Mouse (Mus musculus): ENCODE data around the gene Macrod2. TPM values are rescaled to one million over a fixed set of nuclear protein-coding genes. Genes with fewer than 3 reads are reported as not detected.

Macrod2 gene
- polyA plus RNA-seq, 1 experiment from 2014 or later, result 11.5 TPM

GRCm38 (mm10) chr2:140497688-140498087, 102.6 kb downstream of the Macrod2 start:
- no peak overlapping the region for H3K4me3 ChIP-seq (replicated peaks)
- H3K36me3 ChIP-seq, result no peaks in the 10 kb centered on the region
- no peak overlapping the region for H3K4me2 ChIP-seq
- ATAC-seq (ENCODE audit: low read depth) (no peak), DNase-seq (no peak)
- H3K4me1 ChIP-seq (replicated peaks), result no peaks in the 10 kb centered on the region
- no peak overlapping the region for H3K9ac ChIP-seq
- H3K27ac ChIP-seq, result no peak overlapping the region
- H3K9me3 ChIP-seq (replicated peaks), result no peaks in the 10 kb centered on the region
- WGBS (ENCODE audit: insufficient replicate concordance), result 61% methylated on average over 3 of the region's 3 CpGs
- H3K27me3 ChIP-seq, result no peaks in the 10 kb centered on the region

- no peaks in the 10 kb centered on the region for H3K9me3 ChIP-seq (replicated peaks)
- ATAC-seq (ENCODE audit: low read depth), result no peak
- 26% methylated on average over 5 of the region's 5 CpGs for WGBS (ENCODE audit: insufficient replicate concordance)
- H3K27me3 ChIP-seq, result no peaks in the 10 kb centered on the region
- H3K27ac ChIP-seq, result no peak overlapping the region
- no peak for DNase-seq
- no peak overlapping the region for H3K4me3 ChIP-seq (replicated peaks)
- no peaks in the 10 kb centered on the region for H3K4me1 ChIP-seq (replicated peaks)
- H3K9ac ChIP-seq, result no peak overlapping the region
- H3K36me3 ChIP-seq, result no peaks in the 10 kb centered on the region
- H3K4me2 ChIP-seq, result no peak overlapping the region
Measured at GRCm38 (mm10) chr2:140500951-140501350, 105.8 kb downstream of the Macrod2 start.

- ATAC-seq (ENCODE audit: low read depth) (no peak), DNase-seq (no peak)
- H3K9me3 ChIP-seq (replicated peaks), result no peaks in the 10 kb centered on the region
- H3K27me3 ChIP-seq, result no peaks in the 10 kb centered on the region
- no peak overlapping the region for H3K4me3 ChIP-seq (replicated peaks)
- H3K4me2 ChIP-seq, result no peak overlapping the region
- no peaks in the 10 kb centered on the region for H3K36me3 ChIP-seq
- WGBS (ENCODE audit: insufficient replicate concordance), result 84% methylated on average over 2 of the region's 2 CpGs
- no peak overlapping the region for H3K9ac ChIP-seq
- H3K27ac ChIP-seq, result no peak overlapping the region
- H3K4me1 ChIP-seq (replicated peaks), result no peaks in the 10 kb centered on the region
Measured at GRCm38 (mm10) chr2:140521472-140521871, 126.4 kb downstream of the Macrod2 start.

GRCm38 (mm10) chr2:140530214-140530613, 135.1 kb downstream of the Macrod2 start:
- ATAC-seq (ENCODE audit: low read depth) (no peak), DNase-seq (no peak)
- Histone ChIP-seq H3K9me3 (replicated peaks) (no peaks in the 10 kb centered on the region), H3K4me2 (no peak overlapping the region), H3K36me3 (no peaks in the 10 kb centered on the region), H3K27ac (no peak overlapping the region), H3K4me3 (replicated peaks) (no peak overlapping the region), H3K9ac (no peak overlapping the region), H3K27me3 (no peaks in the 10 kb centered on the region), H3K4me1 (replicated peaks) (no peaks in the 10 kb centered on the region)
- WGBS (ENCODE audit: insufficient replicate concordance), result 42% methylated on average over 2 of the region's 2 CpGs

- no peak overlapping the region for H3K27ac ChIP-seq
- H3K9me3 ChIP-seq (replicated peaks), result no peaks in the 10 kb centered on the region
- no peak overlapping the region for H3K4me2 ChIP-seq
- no peak overlapping the region for H3K4me3 ChIP-seq (replicated peaks)
- H3K27me3 ChIP-seq, result no peaks in the 10 kb centered on the region
- 43% methylated on average over 3 of the region's 3 CpGs for WGBS (ENCODE audit: insufficient replicate concordance)
- no peak overlapping the region for H3K9ac ChIP-seq
- H3K36me3 ChIP-seq, result no peaks in the 10 kb centered on the region
- no peaks in the 10 kb centered on the region for H3K4me1 ChIP-seq (replicated peaks)
- ATAC-seq (ENCODE audit: low read depth) (no peak), DNase-seq (no peak)
Measured at GRCm38 (mm10) chr2:140532024-140532423, 136.9 kb downstream of the Macrod2 start.

- DNase-seq (no peak), ATAC-seq (ENCODE audit: low read depth) (no peak)
- no peak overlapping the region for H3K9ac ChIP-seq
- H3K9me3 ChIP-seq (replicated peaks), result no peaks in the 10 kb centered on the region
- H3K27me3 ChIP-seq, result no peaks in the 10 kb centered on the region
- H3K36me3 ChIP-seq, result no peaks in the 10 kb centered on the region
- H3K4me1 ChIP-seq (replicated peaks), result no peaks in the 10 kb centered on the region
- H3K4me3 ChIP-seq (replicated peaks), result no peak overlapping the region
- 70% methylated on average over 9 of the region's 9 CpGs for WGBS (ENCODE audit: insufficient replicate concordance)
- no peak overlapping the region for H3K27ac ChIP-seq
- no peak overlapping the region for H3K4me2 ChIP-seq
Measured at GRCm38 (mm10) chr2:140532859-140533519, 137.9 kb downstream of the Macrod2 start.

- H3K9ac ChIP-seq, result no peak overlapping the region
- no peaks in the 10 kb centered on the region for H3K27me3 ChIP-seq
- H3K9me3 ChIP-seq (replicated peaks), result no peaks in the 10 kb centered on the region
- H3K36me3 ChIP-seq, result no peaks in the 10 kb centered on the region
- no peak overlapping the region for H3K4me3 ChIP-seq (replicated peaks)
- ATAC-seq (ENCODE audit: low read depth) (no peak), DNase-seq (no peak)
- 76% methylated on average over 8 of the region's 8 CpGs for WGBS (ENCODE audit: insufficient replicate concordance)
- H3K4me2 ChIP-seq, result no peak overlapping the region
- no peak overlapping the region for H3K27ac ChIP-seq
- H3K4me1 ChIP-seq (replicated peaks), result no peaks in the 10 kb centered on the region
Measured at GRCm38 (mm10) chr2:140533621-140534020, 138.5 kb downstream of the Macrod2 start.

GRCm38 (mm10) chr2:140534583-140534982, 139.5 kb downstream of the Macrod2 start:
- Histone ChIP-seq H3K27me3 (no peaks in the 10 kb centered on the region), H3K4me3 (replicated peaks) (no peak overlapping the region), H3K4me1 (replicated peaks) (no peaks in the 10 kb centered on the region), H3K9ac (no peak overlapping the region), H3K36me3 (no peaks in the 10 kb centered on the region), H3K4me2 (no peak overlapping the region), H3K9me3 (replicated peaks) (no peaks in the 10 kb centered on the region), H3K27ac (no peak overlapping the region)
- DNase-seq (no peak), ATAC-seq (ENCODE audit: low read depth) (no peak)
- WGBS (ENCODE audit: insufficient replicate concordance), result 61% methylated on average over 3 of the region's 3 CpGs

- Histone ChIP-seq H3K9me3 (replicated peaks) (no peaks in the 10 kb centered on the region), H3K4me3 (replicated peaks) (no peak overlapping the region), H3K9ac (no peak overlapping the region), H3K4me2 (no peak overlapping the region), H3K4me1 (replicated peaks) (no peaks in the 10 kb centered on the region), H3K27me3 (no peaks in the 10 kb centered on the region), H3K36me3 (no peaks in the 10 kb centered on the region), H3K27ac (no peak overlapping the region)
- ATAC-seq (ENCODE audit: low read depth) (no peak), DNase-seq (no peak)
- whole genome bisulfite sequencing (ENCODE audit: insufficient replicate concordance), result 75% methylated on average over 5 of the region's 5 CpGs
Measured at GRCm38 (mm10) chr2:140535832-140536571, 140.9 kb downstream of the Macrod2 start.

GRCm38 (mm10) chr2:140549286-140549685, 154.2 kb downstream of the Macrod2 start:
- H3K4me2 ChIP-seq, result no peak overlapping the region
- no peak overlapping the region for H3K9ac ChIP-seq
- no peak overlapping the region for H3K27ac ChIP-seq
- H3K9me3 ChIP-seq (replicated peaks), result no peaks in the 10 kb centered on the region
- no peaks in the 10 kb centered on the region for H3K4me1 ChIP-seq (replicated peaks)
- no peak overlapping the region for H3K4me3 ChIP-seq (replicated peaks)
- no peak for ATAC-seq (ENCODE audit: low read depth)
- 63% methylated on average over 2 of the region's 2 CpGs for WGBS (ENCODE audit: insufficient replicate concordance)
- no peak for DNase-seq
- no peaks in the 10 kb centered on the region for H3K27me3 ChIP-seq
- H3K36me3 ChIP-seq, result no peaks in the 10 kb centered on the region

- H3K9ac ChIP-seq, result no peak overlapping the region
- H3K27me3 ChIP-seq, result no peaks in the 10 kb centered on the region
- no peaks in the 10 kb centered on the region for H3K36me3 ChIP-seq
- H3K4me2 ChIP-seq, result no peak overlapping the region
- no peak overlapping the region for H3K27ac ChIP-seq
- DNase-seq (no peak), ATAC-seq (ENCODE audit: low read depth) (no peak)
- H3K4me3 ChIP-seq (replicated peaks), result no peak overlapping the region
- WGBS (ENCODE audit: insufficient replicate concordance), result 58% methylated on average over 2 of the region's 2 CpGs
- no peaks in the 10 kb centered on the region for H3K9me3 ChIP-seq (replicated peaks)
- no peaks in the 10 kb centered on the region for H3K4me1 ChIP-seq (replicated peaks)
Measured at GRCm38 (mm10) chr2:140561426-140561825, 166.3 kb downstream of the Macrod2 start.

- DNase-seq (no peak), ATAC-seq (ENCODE audit: low read depth) (no peak)
- Histone ChIP-seq H3K4me3 (replicated peaks) (no peak overlapping the region), H3K27ac (no peak overlapping the region), H3K9me3 (replicated peaks) (no peaks in the 10 kb centered on the region), H3K36me3 (no peaks in the 10 kb centered on the region), H3K4me1 (replicated peaks) (no peaks in the 10 kb centered on the region), H3K4me2 (no peak overlapping the region), H3K9ac (no peak overlapping the region), H3K27me3 (no peaks in the 10 kb centered on the region)
- WGBS (ENCODE audit: insufficient replicate concordance), result 63% methylated on average over 6 of the region's 6 CpGs
Measured at GRCm38 (mm10) chr2:140570874-140571273, 175.8 kb downstream of the Macrod2 start.

Measured in liver, embryonic 13.5 days (tissue).